Mouse (Mus musculus) spleen, embryonic (tissue): Measurements from ENCODE around the gene Crybb3.
"Not testable (repeated sequence)": the region's sequence is repeated elsewhere in the genome, so short reads cannot be mapped to it uniquely, and the experiment has no call there.

ENCODE experiments used
- CTCF ChIA-PET: fragments of 350-600 bp; sonication (Branson Sonifier 250); formaldehyde crosslinking; loops from one replicate; lab custom pipeline; 2022; lab: Charles Lee

Crybb3 gene

DNA sequence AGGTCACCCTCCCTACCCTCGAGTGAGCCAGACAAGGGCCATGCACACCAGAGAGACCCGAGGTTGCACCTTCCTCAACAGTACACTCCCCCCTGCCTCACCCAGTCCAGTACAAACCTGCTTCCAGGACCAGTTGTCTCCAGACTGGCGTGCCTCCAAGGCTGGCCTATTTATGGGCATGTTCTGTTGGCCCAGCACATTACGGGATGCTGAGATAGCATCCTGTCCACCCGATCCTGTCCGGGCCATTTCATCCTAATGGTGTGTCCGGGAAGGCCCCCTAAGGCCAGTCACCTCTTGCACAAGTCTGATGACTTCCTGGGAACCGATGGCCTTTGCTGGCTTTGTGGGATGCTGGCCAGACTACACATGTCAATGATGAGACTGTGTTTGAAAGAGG lies at the start of gene Crybb3:
TSS of gene Crybb3 (minus strand) at position 146 of the 400 bp plus-strand sequence.
- CTCF ChIA-PET: no interaction called here

DNA sequence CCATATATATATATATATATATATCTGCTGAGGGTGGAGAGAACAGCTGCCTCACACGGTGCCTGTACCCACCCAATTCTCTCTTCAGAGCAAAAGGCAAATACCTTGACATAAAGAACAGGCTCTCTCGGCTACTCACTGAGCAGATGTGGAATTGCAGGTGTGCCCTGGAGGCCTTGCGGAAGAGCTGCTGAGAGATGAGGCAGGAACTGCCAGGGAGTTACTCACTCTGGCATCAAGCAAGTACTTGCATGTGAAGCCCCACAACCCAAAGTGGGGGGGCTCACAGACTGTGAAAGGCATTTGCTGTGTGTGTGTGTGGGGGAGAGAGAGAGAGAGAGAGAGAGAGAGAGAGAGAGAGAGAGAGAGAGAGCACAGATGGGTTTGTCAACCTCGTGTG lies 47.0 kb upstream of the Crybb3 start:
- CTCF ChIA-PET: interaction anchor here (0.7 kb wide), 1 partner anchor 10 kb away, joined by 5 read pairs; no protein-coding TSS in a partner anchor

DNA sequence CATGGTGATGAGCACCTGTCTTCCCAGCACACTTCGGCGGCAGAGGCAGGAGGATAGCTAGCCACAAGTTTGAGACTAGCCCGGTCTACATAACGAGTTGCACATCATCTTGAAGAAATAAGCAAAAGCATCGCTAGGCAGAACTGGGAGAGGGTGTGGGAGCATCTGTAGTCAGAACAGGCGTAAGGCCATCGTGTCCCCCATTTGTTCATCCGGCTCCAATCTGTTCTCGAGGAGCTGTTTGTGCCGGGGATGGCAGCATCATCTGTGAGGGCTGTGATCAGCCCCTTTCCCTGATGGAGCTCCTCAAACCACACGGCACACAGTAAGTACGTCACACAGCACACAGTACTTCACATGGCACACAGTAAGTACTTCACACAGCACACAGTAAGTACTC lies 45.1 kb upstream of the Crybb3 start:
- CTCF ChIA-PET: no interaction called here

DNA sequence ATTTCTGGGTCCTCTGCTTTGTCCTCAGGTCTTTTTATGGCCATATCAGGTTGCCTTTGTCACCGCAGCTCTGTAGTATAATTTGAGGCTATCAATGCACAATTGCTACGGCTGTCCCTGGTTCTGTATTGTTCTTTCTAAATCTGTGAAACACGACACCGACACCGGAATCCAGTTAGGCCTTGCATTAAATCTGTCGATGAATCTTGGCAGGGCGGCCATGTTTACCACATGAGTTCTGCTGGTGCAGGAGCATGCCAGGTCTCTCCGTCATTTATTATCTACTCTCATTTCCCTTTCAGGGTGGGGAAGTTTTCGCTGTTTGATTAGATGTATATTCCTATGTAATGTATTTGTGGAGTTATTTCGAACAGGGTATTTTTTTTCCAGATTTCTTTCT lies 42.3 kb upstream of the Crybb3 start:
- CTCF ChIA-PET: no interaction called here

GRCm38 (mm10) chr5:113122326-113123054 lies 41.1 kb upstream of the Crybb3 start:
- CTCF ChIA-PET: interaction anchor here (0.9 kb wide), 1 partner anchor 15 kb away, joined by 3 read pairs; no protein-coding TSS in a partner anchor

DNA sequence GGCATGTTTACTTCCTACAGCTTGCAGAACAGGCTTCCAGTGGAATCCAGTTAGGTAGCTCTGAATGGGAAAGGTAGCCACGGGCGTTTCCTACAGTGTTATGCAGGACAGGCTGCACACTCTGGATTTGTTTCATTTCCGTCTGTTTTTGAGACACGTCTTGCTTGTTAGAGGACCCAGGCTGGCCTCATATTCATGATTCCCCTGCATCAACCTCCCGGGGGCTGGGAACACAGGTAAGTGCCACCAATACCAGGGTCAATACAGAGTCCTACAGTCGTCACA lies 40.1 kb upstream of the Crybb3 start:
- CTCF ChIA-PET: no interaction called here

- CTCF ChIA-PET: no interaction called here
Measured at GRCm38 (mm10) chr5:113120741-113121590, 39.6 kb upstream of the Crybb3 start.

DNA sequence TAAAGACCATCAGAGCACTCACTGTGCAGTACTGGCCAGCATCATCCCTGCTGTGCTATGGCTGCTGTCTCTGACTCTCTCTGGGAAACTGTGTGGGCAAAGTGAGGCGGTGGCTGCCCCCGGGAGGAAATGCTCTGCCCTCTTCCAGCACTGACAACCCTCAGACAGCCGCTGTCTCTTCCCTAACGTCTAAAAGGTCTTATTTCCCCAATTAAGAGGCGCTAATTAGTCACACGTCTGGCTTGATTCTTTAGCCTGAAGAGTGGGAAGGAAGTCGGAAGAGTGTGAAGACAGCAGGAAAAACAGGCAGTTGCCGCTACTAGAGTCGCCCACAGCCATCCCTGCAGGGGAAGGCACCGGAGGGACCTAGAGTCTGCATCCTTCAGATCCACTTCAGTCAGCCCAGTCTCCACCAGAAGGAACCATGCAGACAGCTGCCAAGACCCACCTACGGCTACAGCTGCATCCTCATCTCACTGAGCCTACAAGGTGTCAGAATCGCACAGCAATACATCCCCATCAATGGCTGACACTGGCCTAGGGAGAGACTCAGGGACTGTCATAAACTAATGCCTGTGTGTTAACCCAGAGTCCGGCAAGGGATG lies 38.6 kb upstream of the Crybb3 start:
- CTCF ChIA-PET: no interaction called here

- CTCF ChIA-PET: no interaction called here
Measured at GRCm38 (mm10) chr5:113119291-113119690, 37.9 kb upstream of the Crybb3 start.

DNA sequence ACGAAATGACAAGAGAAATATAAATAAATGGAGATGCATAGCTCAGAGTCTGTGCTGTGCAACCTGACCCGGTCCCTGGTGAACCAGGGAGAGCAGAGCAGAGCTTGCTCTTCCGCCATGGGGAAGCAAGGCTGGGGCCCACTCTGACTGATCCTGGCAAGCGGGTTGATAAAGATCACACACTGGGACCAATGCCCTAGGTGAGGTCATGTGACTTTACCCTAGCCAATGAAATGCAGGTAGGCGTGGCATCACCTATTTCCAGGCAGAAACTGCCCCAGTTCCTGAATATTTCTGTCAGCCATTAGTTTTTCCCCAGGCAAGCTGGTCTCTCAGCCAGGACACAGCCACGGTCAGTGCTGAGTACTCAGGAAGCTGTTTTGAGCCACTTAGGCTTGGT lies 37.3 kb upstream of the Crybb3 start:
- CTCF ChIA-PET: interaction anchor here (0.6 kb wide), 1 partner anchor 10 kb away, joined by 5 read pairs; no protein-coding TSS in a partner anchor

DNA sequence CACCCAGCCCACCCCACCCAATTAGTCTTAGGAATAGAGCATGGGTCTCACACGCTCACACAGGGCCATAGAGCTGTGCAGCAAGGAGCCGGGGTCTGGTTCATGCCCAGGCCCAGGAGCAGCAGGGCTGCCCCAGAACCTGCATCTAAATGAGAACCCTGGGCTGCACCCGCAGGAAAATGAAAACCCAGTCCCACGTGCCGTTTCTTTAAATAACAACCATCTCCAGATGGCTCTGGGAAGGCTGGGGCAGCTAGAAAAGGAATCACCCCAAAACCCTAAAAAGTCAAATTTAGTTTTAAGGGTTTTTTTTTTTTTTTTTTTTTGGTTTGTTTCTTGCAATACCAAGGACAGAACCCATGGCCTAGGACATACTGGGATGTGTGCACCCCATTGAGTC lies 36.0 kb upstream of the Crybb3 start:
- CTCF ChIA-PET: no interaction called here

GRCm38 (mm10) chr5:113115896-113116295 lies 34.5 kb upstream of the Crybb3 start:
- CTCF ChIA-PET: no interaction called here

- CTCF ChIA-PET: no interaction called here
Measured at GRCm38 (mm10) chr5:113114264-113115225, 33.2 kb upstream of the Crybb3 start.

GRCm38 (mm10) chr5:113113120-113113519 lies 31.7 kb upstream of the Crybb3 start:
- CTCF ChIA-PET: no interaction called here

DNA sequence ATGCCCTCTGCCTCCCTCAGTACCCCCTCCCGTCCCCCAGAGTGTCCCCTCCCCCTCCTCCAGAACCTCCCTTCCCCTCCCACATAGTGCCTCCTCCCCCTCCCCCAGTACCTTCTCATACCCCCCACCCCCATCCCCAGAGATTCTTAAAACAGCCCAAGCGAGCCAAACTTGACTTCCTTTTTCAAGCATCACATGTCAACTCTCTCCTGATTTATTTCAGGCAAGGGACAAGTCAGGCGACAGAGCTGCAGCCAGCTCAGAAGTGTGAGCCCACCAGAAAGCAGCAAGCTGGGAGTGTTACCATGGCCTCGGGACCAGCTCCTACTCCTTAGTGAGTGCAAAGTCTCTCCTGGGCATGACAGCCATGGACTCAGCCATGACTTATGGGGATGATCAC lies 30.0 kb upstream of the Crybb3 start:
- CTCF ChIA-PET: interaction anchor here (0.7 kb wide), 1 partner anchor 180 kb away, joined by 3 read pairs; no protein-coding TSS in a partner anchor

DNA sequence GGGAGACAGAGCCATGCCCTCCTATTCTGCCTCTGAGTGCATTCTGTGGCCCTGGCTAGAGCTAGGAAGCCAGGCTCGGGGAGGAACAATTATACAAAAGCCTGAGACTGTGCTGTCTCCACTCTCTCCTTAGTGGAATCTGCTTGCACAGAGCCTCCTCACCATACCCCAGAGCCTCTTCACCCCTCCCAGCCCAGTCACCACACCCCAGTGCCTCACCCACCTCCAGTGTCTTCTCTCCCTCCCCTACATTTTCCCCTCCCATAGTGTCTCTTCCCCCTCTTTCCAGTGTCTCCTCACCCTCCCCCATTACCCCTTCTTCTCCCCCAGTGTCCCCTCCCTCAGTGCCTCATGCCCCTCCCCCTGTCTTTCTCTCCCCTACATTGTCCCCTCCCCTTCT lies 29.5 kb upstream of the Crybb3 start:
- CTCF ChIA-PET: interaction anchor here (0.7 kb wide), 1 partner anchor 180 kb away, joined by 3 read pairs; no protein-coding TSS in a partner anchor

- CTCF ChIA-PET: not testable (repeated sequence)
Measured at GRCm38 (mm10) chr5:113109651-113110050, 28.3 kb upstream of the Crybb3 start.

DNA sequence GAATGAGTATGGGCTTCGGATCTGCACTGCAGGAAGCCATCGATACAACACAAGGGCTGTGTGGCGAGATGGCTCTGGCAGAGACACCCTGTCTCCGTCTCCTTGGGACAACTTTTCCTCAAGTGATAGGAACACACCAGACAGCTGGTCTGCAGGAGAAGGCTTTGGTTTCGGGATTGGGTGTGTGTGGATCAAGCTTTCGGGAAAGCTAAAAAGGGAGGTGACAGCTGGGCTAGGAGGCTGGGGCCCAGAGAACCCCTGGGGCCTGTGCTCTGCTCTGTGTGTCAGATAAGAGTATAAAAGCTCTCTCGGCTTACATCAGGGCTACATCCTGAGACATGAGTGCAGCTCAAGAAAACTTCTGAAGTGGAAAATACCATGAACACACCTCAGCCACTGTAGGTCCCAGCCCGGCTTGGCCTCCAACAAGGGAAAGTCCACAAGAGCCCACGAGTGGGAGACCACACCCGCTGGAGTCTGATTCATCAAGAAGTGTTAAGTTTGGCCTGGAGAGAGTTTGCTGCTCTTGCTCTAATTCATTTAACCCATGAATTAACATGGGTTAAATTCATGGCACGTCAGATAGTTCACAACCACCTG lies 26.9 kb upstream of the Crybb3 start:
- CTCF ChIA-PET: no interaction called here

- CTCF ChIA-PET: no interaction called here
Measured at GRCm38 (mm10) chr5:113107709-113108108, 26.3 kb upstream of the Crybb3 start.

DNA sequence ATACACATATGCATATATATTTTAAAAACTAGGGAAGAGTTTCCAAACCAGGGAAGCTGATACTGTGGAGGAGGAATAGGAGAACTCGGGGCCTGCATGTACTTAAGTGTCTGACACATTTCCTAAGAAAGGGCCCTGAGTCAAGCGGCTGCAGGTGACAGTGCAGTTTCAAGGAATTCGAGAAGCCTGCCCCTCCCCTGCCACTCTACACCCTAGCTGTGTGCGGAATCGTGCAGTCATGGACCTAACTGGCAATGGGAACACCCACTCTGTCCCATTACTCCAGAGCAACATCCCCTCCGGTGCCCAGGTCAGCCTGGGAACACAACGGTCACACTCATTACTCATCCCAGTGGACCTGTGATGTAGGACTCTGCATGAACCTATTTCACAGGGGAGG lies 25.2 kb upstream of the Crybb3 start:
- CTCF ChIA-PET: no interaction called here

GRCm38 (mm10) chr5:113105481-113105880 lies 24.1 kb upstream of the Crybb3 start:
- CTCF ChIA-PET: no interaction called here
